Mouse (Mus musculus): ENCODE measurements at regions not wholly inside any gene's neighbourhood (a gene's known extent, or its start where the extent isn't known, plus 50 kb on each side); places are given as distances from the start of the nearest gene placed in this dataset.

GRCm38 (mm10) chr3:100748727-100749126 lies 63.4 kb upstream of the Man1a2 start:
- no peak overlapping the region for H3K4me3 ChIP-seq (ENCODE audit: insufficient read depth in 1 of 2, low read depth in 2 of 2, low read length in 2 of 2)
- H3K9ac ChIP-seq (replicated peaks) = no peak overlapping the region
- DNase-seq (ENCODE audit: low read depth in 3 of 3, low spot score in 3 of 3) (no peak), ATAC-seq (ENCODE audit: insufficient read depth) (no peak)
- H3K36me3 ChIP-seq (replicated peaks; ENCODE audit: control insufficient read depth, insufficient read depth, low read depth) = no peaks in the 10 kb centered on the region
- no peak for TF ChIP-seq CTCF (IDR thresholded peaks at IDR 0.05; ENCODE audit: low read depth)
- no peak for TF ChIP-seq EP300 (IDR thresholded peaks at IDR 0.05; ENCODE audit: low read depth)
- WGBS (ENCODE audit: insufficient replicate concordance) = 78% methylated on average over 6 of the region's 6 CpGs
- H3K4me1 ChIP-seq (replicated peaks; ENCODE audit: control insufficient read depth in 2 of 2, insufficient read depth in 2 of 2, low read length in 1 of 2) = no peaks in the 10 kb centered on the region
- no peaks in the 10 kb centered on the region for H3K9me3 ChIP-seq (ENCODE audit: control insufficient read depth, low read length)
- no peak overlapping the region for H3K27ac ChIP-seq
- no peak overlapping the region for H3K4me2 ChIP-seq (ENCODE audit: low read depth)
- no peaks in the 10 kb centered on the region for H3K27me3 ChIP-seq (ENCODE audit: control insufficient read depth, insufficient read depth, low read length)

DNA sequence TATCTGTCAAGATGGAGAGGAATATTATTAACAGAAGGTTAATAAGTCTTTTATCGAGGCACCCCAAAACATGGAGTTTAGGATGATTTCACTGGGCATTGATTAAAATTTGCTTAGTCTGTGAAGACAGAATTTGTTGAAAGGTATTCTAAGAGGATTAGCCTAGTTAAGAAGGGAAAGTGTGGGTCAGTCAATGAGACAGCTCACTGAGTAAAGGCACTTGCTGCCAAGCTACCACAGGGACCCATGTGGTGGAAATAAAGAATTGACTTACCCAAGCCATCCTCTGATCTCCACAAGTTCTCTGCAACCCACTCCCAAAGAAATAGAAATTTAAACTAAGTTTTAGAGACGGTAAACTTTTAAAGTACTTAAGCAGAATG lies 63.0 kb upstream of the Man1a2 start:
- ATAC-seq (ENCODE audit: insufficient read depth) (no peak), DNase-seq (ENCODE audit: low read depth in 3 of 3, low spot score in 3 of 3) (no peak)
- no peak for TF ChIP-seq EP300 (IDR thresholded peaks at IDR 0.05; ENCODE audit: low read depth)
- Histone ChIP-seq H3K9me3 (ENCODE audit: control insufficient read depth, low read length) (no peaks in the 10 kb centered on the region), H3K27ac (no peak overlapping the region), H3K36me3 (replicated peaks; ENCODE audit: control insufficient read depth, insufficient read depth, low read depth) (no peaks in the 10 kb centered on the region), H3K4me2 (ENCODE audit: low read depth) (no peak overlapping the region), H3K27me3 (ENCODE audit: control insufficient read depth, insufficient read depth, low read length) (no peaks in the 10 kb centered on the region), H3K4me1 (replicated peaks; ENCODE audit: control insufficient read depth in 2 of 2, insufficient read depth in 2 of 2, low read length in 1 of 2) (no peaks in the 10 kb centered on the region), H3K4me3 (ENCODE audit: insufficient read depth in 1 of 2, low read depth in 2 of 2, low read length in 2 of 2) (no peak overlapping the region), H3K9ac (replicated peaks) (no peak overlapping the region)
- WGBS (ENCODE audit: insufficient replicate concordance) = 70% methylated on average over 2 of the region's 2 CpGs

DNA sequence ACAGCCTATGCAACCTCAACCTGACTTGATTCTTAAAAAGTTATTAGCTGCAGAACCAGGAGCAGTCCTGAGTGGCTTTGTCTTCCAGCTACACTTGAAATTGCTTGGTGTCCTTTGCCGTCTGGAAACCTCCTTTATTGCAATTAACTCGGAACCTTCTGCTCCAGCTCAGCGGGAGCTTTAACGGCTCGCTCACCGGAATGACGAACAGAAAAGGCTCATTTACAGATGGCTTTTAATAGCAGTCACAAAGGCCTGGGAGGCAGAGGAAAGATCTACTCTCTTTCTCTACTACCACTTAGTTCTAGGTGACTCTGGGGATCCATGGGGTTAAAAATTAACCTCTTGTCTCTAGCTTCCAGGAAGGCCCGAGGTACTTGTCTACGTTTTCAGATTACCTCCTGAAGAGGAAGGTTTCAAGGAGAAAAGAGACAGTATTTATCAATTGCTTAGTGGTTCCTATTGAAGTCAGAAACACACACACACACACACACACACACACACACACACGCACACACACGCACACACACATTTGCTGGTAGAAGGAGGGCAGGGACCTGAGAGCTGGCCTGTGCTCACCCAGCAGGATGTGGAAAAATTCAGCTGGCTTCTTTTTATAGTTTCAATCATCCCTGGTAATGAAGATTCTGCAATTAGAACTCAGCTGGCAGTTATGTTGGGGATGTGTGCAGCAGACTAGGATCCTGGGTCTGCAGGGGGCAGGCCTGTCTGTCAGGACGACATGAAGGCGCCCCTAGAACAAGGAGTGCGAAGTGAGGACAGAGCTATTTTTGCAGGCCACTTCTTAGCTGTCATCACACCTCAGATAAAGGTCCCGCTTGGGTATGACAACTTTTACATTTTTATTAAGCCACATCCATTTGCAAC lies 62.4 kb upstream of the Man1a2 start:
- Histone ChIP-seq H3K4me2 (ENCODE audit: low read depth) (no peak overlapping the region), H3K9ac (replicated peaks) (no peak overlapping the region), H3K36me3 (replicated peaks; ENCODE audit: control insufficient read depth, insufficient read depth, low read depth) (no peaks in the 10 kb centered on the region), H3K4me1 (replicated peaks; ENCODE audit: control insufficient read depth in 2 of 2, insufficient read depth in 2 of 2, low read length in 1 of 2) (no peaks in the 10 kb centered on the region), H3K4me3 (ENCODE audit: insufficient read depth in 1 of 2, low read depth in 2 of 2, low read length in 2 of 2) (no peak overlapping the region), H3K27me3 (ENCODE audit: control insufficient read depth, insufficient read depth, low read length) (no peaks in the 10 kb centered on the region), H3K27ac (no peak overlapping the region), H3K9me3 (ENCODE audit: control insufficient read depth, low read length) (no peaks in the 10 kb centered on the region)
- DNase-seq (ENCODE audit: low read depth in 3 of 3, low spot score in 3 of 3) (no peak), ATAC-seq (ENCODE audit: insufficient read depth) (no peak)
- WGBS (ENCODE audit: insufficient replicate concordance) = 64% methylated on average over 15 of the region's 15 CpGs
- TF ChIP-seq CTCF (IDR thresholded peaks at IDR 0.05; ENCODE audit: low read depth) (no peak), EP300 (IDR thresholded peaks at IDR 0.05; ENCODE audit: low read depth) (no peak)

DNA sequence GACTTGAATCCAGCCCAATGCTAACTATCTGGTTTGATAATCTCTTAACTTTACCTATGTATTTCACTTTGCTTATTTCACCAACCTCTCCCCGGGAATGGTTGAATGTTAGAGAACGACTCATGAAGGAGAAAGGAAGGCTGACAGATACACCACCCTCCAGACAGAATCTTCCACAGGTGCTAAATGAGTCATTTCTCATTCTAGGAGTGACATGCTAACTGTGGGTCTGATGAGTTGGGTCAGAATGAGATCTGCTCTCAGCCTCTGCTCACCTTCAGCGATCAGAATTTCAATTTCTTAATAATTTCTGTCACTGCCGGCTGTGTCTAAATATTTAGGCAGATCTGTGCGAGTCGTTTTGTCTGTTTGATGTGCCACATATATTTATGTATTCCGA lies 52.4 kb upstream of the Man1a2 start:
- Histone ChIP-seq H3K36me3 (replicated peaks; ENCODE audit: control insufficient read depth, insufficient read depth, low read depth) (no peaks in the 10 kb centered on the region), H3K4me1 (replicated peaks; ENCODE audit: control insufficient read depth in 2 of 2, insufficient read depth in 2 of 2, low read length in 1 of 2) (no peaks in the 10 kb centered on the region), H3K4me2 (ENCODE audit: low read depth) (no peak overlapping the region), H3K9ac (replicated peaks) (no peak overlapping the region), H3K9me3 (ENCODE audit: control insufficient read depth, low read length) (no peaks in the 10 kb centered on the region), H3K4me3 (ENCODE audit: insufficient read depth in 1 of 2, low read depth in 2 of 2, low read length in 2 of 2) (no peak overlapping the region), H3K27ac (no peak overlapping the region), H3K27me3 (ENCODE audit: control insufficient read depth, insufficient read depth, low read length) (no peaks in the 10 kb centered on the region)
- WGBS (ENCODE audit: insufficient replicate concordance) = 67% methylated on average over 7 of the region's 7 CpGs
- TF ChIP-seq EP300 (IDR thresholded peaks at IDR 0.05; ENCODE audit: low read depth) (no peak), CTCF (IDR thresholded peaks at IDR 0.05; ENCODE audit: low read depth) (no peak)
- DNase-seq (ENCODE audit: low read depth in 3 of 3, low spot score in 3 of 3) (no peak), ATAC-seq (ENCODE audit: insufficient read depth) (no peak)

DNA sequence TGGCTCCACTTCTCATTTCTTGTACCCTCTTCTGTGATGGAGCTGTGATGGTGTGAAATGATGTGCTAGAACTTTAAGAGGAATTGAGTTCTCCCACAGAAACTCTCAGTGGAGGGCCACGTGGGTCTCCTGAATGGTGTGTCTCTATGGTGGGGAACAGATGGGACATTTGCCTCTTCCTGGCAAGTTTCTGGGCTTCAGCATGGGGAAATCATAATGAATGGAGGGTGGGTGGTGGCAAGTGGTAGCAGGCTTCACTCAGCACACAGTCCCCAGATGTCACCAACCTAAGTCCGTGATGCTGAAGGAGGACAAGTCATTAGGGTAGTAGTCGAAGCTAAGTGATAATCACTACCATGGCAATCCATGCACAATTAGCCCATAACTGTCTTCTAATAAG lies 51.2 kb upstream of the Man1a2 start:
- Histone ChIP-seq H3K27ac (no peak overlapping the region), H3K4me2 (ENCODE audit: low read depth) (no peak overlapping the region), H3K4me3 (ENCODE audit: insufficient read depth in 1 of 2, low read depth in 2 of 2, low read length in 2 of 2) (no peak overlapping the region), H3K9ac (replicated peaks) (no peak overlapping the region), H3K4me1 (replicated peaks; ENCODE audit: control insufficient read depth in 2 of 2, insufficient read depth in 2 of 2, low read length in 1 of 2) (no peaks in the 10 kb centered on the region), H3K36me3 (replicated peaks; ENCODE audit: control insufficient read depth, insufficient read depth, low read depth) (no peaks in the 10 kb centered on the region), H3K27me3 (ENCODE audit: control insufficient read depth, insufficient read depth, low read length) (no peaks in the 10 kb centered on the region), H3K9me3 (ENCODE audit: control insufficient read depth, low read length) (no peaks in the 10 kb centered on the region)
- TF ChIP-seq CTCF (IDR thresholded peaks at IDR 0.05; ENCODE audit: low read depth) (no peak), EP300 (IDR thresholded peaks at IDR 0.05; ENCODE audit: low read depth) (no peak)
- 54% methylated on average over 3 of the region's 3 CpGs for WGBS (ENCODE audit: insufficient replicate concordance)
- DNase-seq (ENCODE audit: low read depth in 3 of 3, low spot score in 3 of 3) = no peak
- ATAC-seq (ENCODE audit: insufficient read depth) = no peak
